Mouse (Mus musculus) neural tube, postnatal 0 days (tissue): Measurements from ENCODE around the gene Chpf. TPM values are rescaled to one million over a fixed set of nuclear protein-coding genes. Genes with fewer than 3 reads are reported as not detected.

Experiments
- polyA plus RNA-seq: library from polyadenylated mRNA; unstranded; fragments of >200 nt; fragmentation: Nextera tagmentation; extraction: Ambion mirVana; gene quantifications from 2 replicates; pipeline ENCODE4 v1.2.1, GENCODE M21; 2015

The Chpf gene
- polyA plus RNA-seq: 69.9 and 71.1 TPM in 2 replicates

DNA sequence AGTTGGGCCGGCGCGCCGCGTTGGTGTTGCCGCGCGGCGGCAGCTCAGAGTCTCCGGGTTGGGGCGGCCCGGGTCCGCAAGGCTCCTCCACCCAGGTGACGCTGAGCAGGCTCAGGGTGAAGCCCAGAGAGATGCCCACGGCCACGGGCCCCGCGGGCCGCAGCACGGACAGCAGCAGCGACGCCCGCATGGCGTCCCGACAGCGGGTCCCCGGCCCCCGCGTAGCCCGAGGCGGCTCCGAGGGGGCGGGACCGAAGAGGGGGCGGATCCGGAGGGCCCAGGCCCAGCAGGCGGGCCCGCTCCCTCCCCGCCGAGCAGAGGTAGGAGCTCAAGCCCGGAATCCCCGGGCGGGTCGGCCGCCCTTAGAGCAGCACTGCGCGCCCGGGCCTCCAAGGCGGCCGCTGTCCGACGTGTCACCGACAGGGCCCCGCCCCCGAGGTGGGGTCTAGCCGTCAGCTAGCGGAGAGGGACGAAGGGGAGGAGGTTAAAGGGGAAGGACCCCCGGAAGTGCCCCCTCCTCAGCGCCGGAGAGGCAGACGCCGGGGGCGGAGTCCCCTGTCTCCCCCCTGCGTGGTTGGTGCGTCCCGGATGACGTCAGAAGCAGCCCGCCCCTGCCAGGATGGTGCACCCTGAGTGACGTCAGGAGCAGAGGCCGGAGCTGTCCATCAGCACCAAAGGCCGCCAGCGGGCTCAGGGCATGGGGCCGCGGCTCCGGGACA is at the start of gene Chpf, which contains the start of gene Tmem198:
TSS of gene Chpf (minus strand) at position 392 of the 719 bp plus-strand sequence.
TSS of gene Tmem198 (plus strand) at position 617 of the 719 bp plus-strand sequence.

DNA sequence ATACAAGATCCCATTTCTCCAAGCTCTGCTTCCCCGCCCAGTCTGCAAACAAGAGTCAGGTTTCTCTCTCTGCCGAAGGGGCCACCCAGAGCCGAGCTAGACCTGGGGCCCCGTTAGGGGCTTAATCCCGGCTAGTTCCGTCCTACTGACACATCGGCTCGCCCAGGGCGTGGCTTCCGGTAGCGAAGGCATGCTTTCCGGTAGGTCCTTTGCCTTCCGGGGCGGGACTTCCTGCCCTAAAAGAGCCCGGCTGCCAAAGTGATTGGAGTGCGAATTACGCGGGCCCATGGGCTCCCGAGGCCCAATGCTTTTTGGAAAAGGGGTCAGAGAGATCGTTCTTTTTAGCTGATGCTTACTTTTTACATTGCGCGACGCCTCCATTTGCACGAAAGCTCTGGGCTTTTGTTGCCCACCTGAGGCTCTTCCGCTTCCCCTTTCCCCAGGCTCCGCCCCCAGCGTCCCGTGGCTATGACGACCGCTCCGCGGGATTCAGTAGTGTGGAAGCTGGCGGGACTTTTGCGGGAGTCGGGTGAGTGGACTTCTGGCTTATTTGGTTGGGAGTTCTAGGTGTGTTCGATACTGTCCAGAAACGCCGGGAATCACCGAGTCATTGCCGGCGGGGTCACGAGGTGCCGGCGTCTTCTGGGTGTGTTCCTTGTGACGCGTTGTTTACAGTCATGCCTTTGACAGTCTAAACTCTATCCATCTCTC is 42.4 kb upstream of the Chpf start, which contains the start of gene Stk11ip:
TSS of gene Stk11ip (plus strand) at position 209 of the 711 bp plus-strand sequence.

DNA sequence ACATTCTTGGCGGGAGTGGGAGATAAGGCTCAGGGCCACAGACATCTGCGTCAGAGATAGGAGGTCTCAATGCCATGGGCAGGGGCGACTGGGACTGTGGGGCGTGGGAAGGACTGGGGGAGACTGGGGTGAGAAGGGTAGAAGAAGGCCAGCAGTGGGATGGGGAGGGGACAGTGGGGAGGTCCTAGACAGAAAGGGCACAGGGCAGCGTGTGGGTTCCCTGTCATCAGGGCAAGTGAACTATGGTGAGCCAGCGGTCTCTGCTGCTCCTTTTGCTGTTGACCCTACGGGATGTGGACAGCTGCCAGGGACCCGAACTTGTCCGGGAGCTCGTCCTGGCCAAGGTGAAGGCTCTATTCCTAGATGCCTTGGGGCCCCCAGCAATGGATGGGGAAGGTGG is 27.9 kb upstream of the Chpf start, which contains the start of gene Inha:
TSS of gene Inha (plus strand) at position 72 of the 400 bp plus-strand sequence.

DNA sequence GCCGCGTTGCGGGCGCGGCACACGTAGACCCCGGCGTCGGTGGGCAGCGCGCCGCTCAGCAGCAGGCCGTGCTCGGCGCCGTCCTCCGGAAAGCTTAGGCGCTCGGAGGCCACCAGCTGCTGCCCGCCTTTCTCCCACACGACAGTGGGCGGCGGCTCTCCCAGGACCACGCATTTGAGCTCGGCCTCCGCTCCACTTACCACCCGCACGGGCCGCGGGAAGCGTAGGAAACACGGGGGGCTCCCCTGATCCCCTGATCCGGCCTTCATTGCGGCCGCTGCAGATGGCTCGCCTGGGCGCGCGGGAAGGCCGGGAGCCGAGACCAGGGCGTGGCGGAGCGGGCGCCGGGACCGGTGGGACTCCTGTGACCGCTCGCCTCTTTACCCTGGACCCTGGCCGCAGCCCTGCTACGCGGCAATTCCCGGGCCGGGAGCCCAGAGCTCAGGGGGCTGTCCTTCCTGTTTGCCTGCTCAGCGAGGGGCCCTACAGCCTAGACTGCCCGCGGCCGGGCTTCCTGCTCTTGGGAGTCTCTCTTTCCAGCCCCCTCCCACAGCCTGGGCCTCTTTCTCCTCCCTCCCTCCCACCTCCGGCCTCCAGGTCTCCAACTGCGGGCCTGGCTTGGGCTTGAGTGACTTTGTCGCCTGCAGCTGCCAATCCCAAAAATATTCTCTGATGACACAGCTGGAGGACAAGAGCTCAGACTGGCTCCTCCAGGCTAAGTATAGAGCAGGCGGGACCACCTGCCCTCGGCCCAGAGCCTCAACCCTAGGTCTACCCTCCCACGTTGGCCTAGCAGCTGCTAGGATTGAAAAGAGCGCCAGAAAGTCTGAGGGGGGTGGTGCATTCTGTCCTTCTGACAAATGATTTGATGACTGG is 27.1 kb upstream of the Chpf start, which contains the start of gene Obsl1:
TSS of gene Obsl1 (minus strand) at position 497 of the 876 bp plus-strand sequence.

DNA sequence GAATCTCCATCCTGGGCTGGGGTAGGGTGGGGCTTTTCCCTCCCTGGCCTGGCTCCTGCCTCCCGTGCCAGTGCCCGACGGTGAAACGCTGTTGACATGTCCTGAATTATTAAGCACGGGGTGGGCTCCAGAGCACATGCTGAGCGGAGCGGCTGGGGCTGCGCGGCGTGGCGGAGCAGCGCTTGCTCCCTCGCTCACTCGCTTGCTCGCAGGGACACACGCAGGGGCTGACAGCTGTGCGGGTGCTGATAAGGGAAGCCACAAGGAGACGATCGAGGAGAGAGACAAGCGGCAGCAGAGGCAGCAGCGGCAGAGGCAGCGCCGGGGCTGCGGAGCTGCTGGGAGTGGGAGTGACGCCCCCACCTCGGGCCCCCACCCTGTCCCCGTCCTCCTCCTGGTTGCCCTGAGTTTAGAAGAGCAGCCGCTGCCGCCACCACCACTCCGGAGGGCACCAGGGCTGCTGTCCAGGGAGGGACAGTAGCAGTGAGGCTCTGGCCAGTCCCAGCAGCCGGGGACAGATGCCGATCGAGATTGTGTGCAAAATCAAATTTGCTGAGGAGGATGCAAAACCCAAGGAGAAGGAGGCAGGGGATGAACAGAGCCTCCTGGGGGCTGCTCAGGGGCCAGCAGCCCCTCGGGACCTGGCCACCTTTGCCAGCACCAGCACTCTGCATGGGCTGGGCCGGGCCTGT is 28.6 kb downstream of the Chpf start, which contains the start of gene Asic4:
TSS of gene Asic4 (plus strand) at position 123 of the 692 bp plus-strand sequence.

DNA sequence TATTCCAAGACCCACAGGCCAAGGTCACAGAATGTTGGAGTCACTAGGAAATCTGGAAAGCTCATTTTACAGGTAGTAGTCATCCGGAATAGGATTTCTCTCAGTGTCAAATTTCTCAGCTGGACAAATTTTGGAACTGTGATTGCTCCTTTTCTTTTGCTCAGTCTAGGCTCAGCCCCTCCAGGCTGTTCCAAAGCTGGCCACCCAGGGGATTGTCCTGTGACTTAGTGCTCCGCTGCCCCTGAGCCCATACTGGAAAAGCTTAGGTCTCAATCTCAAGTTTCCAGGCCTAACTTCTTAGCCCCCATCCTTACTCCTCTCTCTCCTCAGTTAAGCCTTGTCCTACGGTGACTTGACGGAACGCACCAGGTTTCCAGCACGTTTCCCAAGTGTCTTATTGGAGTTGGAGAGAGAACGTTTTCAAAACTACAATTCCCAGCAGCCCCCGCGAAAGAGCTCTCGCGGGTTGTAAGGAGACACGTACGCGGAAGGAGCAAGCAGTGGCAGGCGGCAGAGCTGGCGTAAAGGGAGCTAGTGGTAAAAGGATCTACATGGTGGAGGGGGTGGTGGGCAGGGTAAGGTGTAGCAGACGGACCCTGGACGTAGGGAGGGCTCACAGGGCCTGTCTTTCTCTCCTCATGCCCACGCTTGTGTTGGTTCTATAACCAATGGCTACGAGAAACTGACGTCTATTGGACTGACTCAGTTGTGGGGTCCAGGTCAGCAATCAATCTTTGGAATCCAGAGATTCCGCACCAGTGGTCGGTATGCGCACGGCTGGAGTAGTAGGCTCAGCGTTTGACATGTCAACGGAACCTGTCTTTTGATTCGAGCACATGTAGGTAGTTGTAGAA is 43.4 kb downstream of the Chpf start, which contains the start of gene Gmppa:
TSS of gene Gmppa (plus strand) at position 456 of the 854 bp plus-strand sequence.

Other genes with a start within 250 kb of the Chpf start
- gene A630095N17Rik, start 247.2 kb downstream of the Chpf start, polyA plus RNA-seq: 0.34 and 0.51 TPM in 2 replicates
- 72.4 and 86.4 TPM in 2 replicates for gene Dnajb2, start 242.9 kb downstream of the Chpf start, polyA plus RNA-seq
- gene Ptprn, start 214.8 kb downstream of the Chpf start, polyA plus RNA-seq: 51.2 and 57.2 TPM in 2 replicates
- 505 and 560 TPM in 2 replicates for gene Resp18, start 200.9 kb downstream of the Chpf start, polyA plus RNA-seq
- gene Dnpep, start 161.3 kb downstream of the Chpf start, polyA plus RNA-seq: 125 and 134 TPM in 2 replicates
- 2.2 and 2.5 TPM in 2 replicates for gene Des, start 119.0 kb downstream of the Chpf start, polyA plus RNA-seq
- gene Speg, start 104.0 kb downstream of the Chpf start, polyA plus RNA-seq: 21.1 and 25.5 TPM in 2 replicates
- 60.4 and 69.0 TPM in 2 replicates for gene Gmppa, start 43.4 kb downstream of the Chpf start, polyA plus RNA-seq
- gene Asic4, start 28.9 kb downstream of the Chpf start, polyA plus RNA-seq: 29.7 and 33.4 TPM in 2 replicates
- 35.9 and 43.4 TPM in 2 replicates for gene Tmem198, start 225 bp upstream of the Chpf start, polyA plus RNA-seq
- 29.1 and 29.9 TPM in 2 replicates for gene Obsl1, start 27.1 kb upstream of the Chpf start, polyA plus RNA-seq
- gene Inha, start 27.8 kb upstream of the Chpf start, polyA plus RNA-seq: 19.8 and 26.3 TPM in 2 replicates
- gene Stk11ip, start 42.2 kb upstream of the Chpf start, polyA plus RNA-seq: 11.9 and 15.3 TPM in 2 replicates
- 98.7 and 109 TPM in 2 replicates for gene Slc4a3, start 67.0 kb upstream of the Chpf start, polyA plus RNA-seq